Mouse (Mus musculus) left cerebral cortex, adult 9 months (tissue): Measurements from ENCODE around the gene Ylpm1.

Source experiments
- DNase-seq, 2 experiments: peaks; one replicate each; pipeline ENCODE4 v3.0.0; 2022; ENCODE audit warnings: low spot score in 2 of 2

Gene Ylpm1

GRCm38 (mm10) chr12:85009776-85010175 lies 13.7 kb downstream of the Ylpm1 start:
- no peak for DNase-seq

GRCm38 (mm10) chr12:85010541-85010940 lies 14.4 kb downstream of the Ylpm1 start:
- DNase-seq, result no peak

- no peak for DNase-seq
These were observed 16.1 kb downstream of the Ylpm1 start for GRCm38 (mm10) chr12:85012185-85012584.

GRCm38 (mm10) chr12:85022071-85022470 lies 25.9 kb downstream of the Ylpm1 start:
- DNase-seq, result no peak

- no peak for DNase-seq
These were observed 36.6 kb downstream of the Ylpm1 start for GRCm38 (mm10) chr12:85032710-85033109.

GRCm38 (mm10) chr12:85051218-85051617 lies 55.1 kb downstream of the Ylpm1 start:
- DNase-seq, result no peak

GRCm38 (mm10) chr12:85071043-85071442 lies 74.9 kb downstream of the Ylpm1 start:
- DNase-seq, result no peak

- peak in 1 of 2 experiments; percentile 49 for DNase-seq
These were observed 81.0 kb downstream of the Ylpm1 start for GRCm38 (mm10) chr12:85077100-85077499.

GRCm38 (mm10) chr12:85084257-85084656 lies 88.1 kb downstream of the Ylpm1 start:
- DNase-seq, result no peak

GRCm38 (mm10) chr12:85084941-85085340 lies 88.8 kb downstream of the Ylpm1 start:
- DNase-seq, result no peak

GRCm38 (mm10) chr12:85087845-85088244 lies 91.7 kb downstream of the Ylpm1 start:
- no peak for DNase-seq

GRCm38 (mm10) chr12:85091190-85091589 lies 95.1 kb downstream of the Ylpm1 start:
- DNase-seq, result no peak

GRCm38 (mm10) chr12:85092214-85092613 lies 96.1 kb downstream of the Ylpm1 start:
- DNase-seq, result peak in 1 of 2 experiments; percentile 52

- peak in 1 of 2 experiments; percentile 45 for DNase-seq
These were observed 97.9 kb downstream of the Ylpm1 start for GRCm38 (mm10) chr12:85094010-85094409.

GRCm38 (mm10) chr12:85094706-85095105 lies 98.6 kb downstream of the Ylpm1 start:
- no peak for DNase-seq

GRCm38 (mm10) chr12:85095146-85095545 lies 99.0 kb downstream of the Ylpm1 start:
- DNase-seq, result no peak

GRCm38 (mm10) chr12:85095859-85096258 lies 99.7 kb downstream of the Ylpm1 start:
- no peak for DNase-seq

GRCm38 (mm10) chr12:85101001-85101400 lies 104.9 kb downstream of the Ylpm1 start:
- DNase-seq, result no peak

- DNase-seq, result no peak
These were observed 105.5 kb downstream of the Ylpm1 start for GRCm38 (mm10) chr12:85101521-85102106.

GRCm38 (mm10) chr12:85103096-85103495 lies 107.0 kb downstream of the Ylpm1 start:
- DNase-seq, result no peak

GRCm38 (mm10) chr12:85104789-85105188 lies 108.7 kb downstream of the Ylpm1 start:
- no peak for DNase-seq

GRCm38 (mm10) chr12:85106292-85106691 lies 110.2 kb downstream of the Ylpm1 start:
- DNase-seq, result no peak

GRCm38 (mm10) chr12:85108643-85109042 lies 112.5 kb downstream of the Ylpm1 start:
- DNase-seq, result no peak

GRCm38 (mm10) chr12:85109426-85109825 lies 113.3 kb downstream of the Ylpm1 start:
- DNase-seq, result no peak
